Mouse (Mus musculus): ENCODE measurements around the gene Serpinb9b.
A peak's percentile ranks its signal among the peaks of the same experiment; 100 is the strongest.

The Serpinb9b gene

GRCm38 (mm10) chr13:33047234-33047633, 20.0 kb downstream of the Serpinb9b start:
- DNase-seq (ENCODE audit: low spot score): no peak

GRCm38 (mm10) chr13:33048187-33048586, 21.0 kb downstream of the Serpinb9b start:
- no peak for DNase-seq (ENCODE audit: low spot score)

- DNase-seq (ENCODE audit: low spot score): no peak
These were observed 24.5 kb downstream of the Serpinb9b start for GRCm38 (mm10) chr13:33051697-33052096.

GRCm38 (mm10) chr13:33063048-33063447, 35.8 kb downstream of the Serpinb9b start:
- DNase-seq (ENCODE audit: low spot score): no peak

GRCm38 (mm10) chr13:33067387-33067977, 40.3 kb downstream of the Serpinb9b start:
- DNase-seq (ENCODE audit: low spot score): no peak

- DNase-seq (ENCODE audit: low spot score): no peak
These were observed 40.9 kb downstream of the Serpinb9b start for GRCm38 (mm10) chr13:33068164-33068563.

GRCm38 (mm10) chr13:33071776-33072175, 44.6 kb downstream of the Serpinb9b start:
- DNase-seq (ENCODE audit: low spot score): no peak

GRCm38 (mm10) chr13:33074029-33074428, 46.8 kb downstream of the Serpinb9b start:
- DNase-seq (ENCODE audit: low spot score): peak; percentile 39

GRCm38 (mm10) chr13:33076247-33076646, 49.0 kb downstream of the Serpinb9b start:
- DNase-seq (ENCODE audit: low spot score): no peak

- no peak for DNase-seq (ENCODE audit: low spot score)
These were observed 49.9 kb downstream of the Serpinb9b start for GRCm38 (mm10) chr13:33077026-33077685.

GRCm38 (mm10) chr13:33078056-33078705, 51.0 kb downstream of the Serpinb9b start, which contains the start of gene Serpinb1b:
TSS of gene Serpinb1b (plus strand) at chr13:33078575.
- peak; percentile 15 for DNase-seq (ENCODE audit: low spot score)

- DNase-seq (ENCODE audit: low spot score): peak; percentile 73
These were observed 52.2 kb downstream of the Serpinb9b start for GRCm38 (mm10) chr13:33079391-33079790.

GRCm38 (mm10) chr13:33080356-33080755, 53.1 kb downstream of the Serpinb9b start:
- peak; percentile 35 for DNase-seq (ENCODE audit: low spot score)

- no peak for DNase-seq (ENCODE audit: low spot score)
These were observed 56.6 kb downstream of the Serpinb9b start for GRCm38 (mm10) chr13:33083834-33084233.

- DNase-seq (ENCODE audit: low spot score): no peak
These were observed 57.9 kb downstream of the Serpinb9b start for GRCm38 (mm10) chr13:33084975-33085694.

- peak; percentile 19 for DNase-seq (ENCODE audit: low spot score)
These were observed 58.6 kb downstream of the Serpinb9b start for GRCm38 (mm10) chr13:33085695-33086432.

- DNase-seq (ENCODE audit: low spot score): no peak
These were observed 62.4 kb downstream of the Serpinb9b start for GRCm38 (mm10) chr13:33089566-33089965.

- DNase-seq (ENCODE audit: low spot score): no peak
These were observed 63.3 kb downstream of the Serpinb9b start for GRCm38 (mm10) chr13:33090546-33090945.

GRCm38 (mm10) chr13:33091306-33091705, 64.1 kb downstream of the Serpinb9b start:
- DNase-seq (ENCODE audit: low spot score): no peak

All from retina, embryonic 14.5 days (tissue).